Mouse (Mus musculus) ovary, postnatal 10 days (tissue): ENCODE measurements around the gene Nfix.

Experiments used
- DNase-seq: peaks from one replicate; pipeline ENCODE4 v3.0.0; 2022; ENCODE audit warnings: low spot score

Gene Nfix

DNA sequence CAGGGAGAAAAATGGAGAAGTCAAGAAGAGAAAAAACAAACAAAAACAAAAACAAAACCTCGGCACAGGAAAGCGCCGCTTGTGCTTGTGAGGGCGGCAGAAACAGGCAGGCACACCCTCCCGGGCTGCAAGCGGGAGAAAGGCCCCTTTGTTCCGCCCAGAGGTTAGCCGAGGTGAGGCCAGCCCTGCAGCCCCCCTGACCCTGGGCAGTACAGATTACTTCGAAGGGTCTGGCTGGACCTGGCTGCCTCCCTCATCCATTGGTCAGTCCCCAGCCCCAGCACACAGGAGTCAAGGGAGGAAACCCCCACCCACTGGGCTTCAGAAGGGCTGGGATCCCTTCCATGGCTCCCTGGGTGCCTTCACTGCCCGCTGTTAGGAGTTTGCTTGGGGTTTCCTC lies 61.9 kb downstream of the Nfix start:
- DNase-seq: no peak

DNA sequence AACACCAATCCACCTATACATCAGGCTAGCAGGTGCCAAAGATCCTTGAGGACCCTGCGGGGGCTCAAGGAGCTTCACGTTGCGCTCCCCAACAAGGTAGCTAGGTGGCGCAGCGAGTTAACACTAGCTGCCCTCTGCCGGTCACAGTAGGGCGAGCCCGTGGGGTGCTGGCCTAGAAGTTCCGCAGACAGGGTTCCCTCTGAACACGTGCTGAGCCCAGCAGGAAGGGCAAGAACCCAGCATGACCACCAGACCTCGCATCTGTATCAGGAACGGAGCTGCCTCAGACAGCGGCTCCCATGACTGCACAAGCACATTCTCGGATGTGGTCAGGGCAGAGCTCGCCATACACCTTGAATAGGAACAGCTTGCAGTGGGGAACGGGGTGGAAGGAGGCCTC lies 62.5 kb downstream of the Nfix start:
- DNase-seq: no peak

DNA sequence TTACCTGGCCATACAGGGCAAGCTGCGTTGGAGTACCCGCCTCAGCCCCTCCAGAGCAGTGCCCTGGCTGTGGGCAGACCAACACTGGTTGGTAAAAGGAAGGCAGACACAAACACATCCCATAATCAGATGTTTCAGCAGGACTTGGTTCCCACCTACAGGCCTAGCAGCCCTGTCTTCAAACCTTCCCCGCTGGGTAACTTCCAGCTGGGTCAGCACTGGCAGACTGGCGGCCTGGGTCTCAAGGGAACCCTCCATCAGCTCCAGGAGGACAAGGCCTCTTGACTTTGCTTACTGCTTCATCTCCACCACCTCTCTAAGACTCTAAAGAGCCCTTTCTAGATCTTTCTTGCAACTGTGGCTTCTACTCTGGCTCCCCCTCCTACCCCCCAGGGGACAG lies 63.6 kb downstream of the Nfix start:
- DNase-seq: no peak

DNA sequence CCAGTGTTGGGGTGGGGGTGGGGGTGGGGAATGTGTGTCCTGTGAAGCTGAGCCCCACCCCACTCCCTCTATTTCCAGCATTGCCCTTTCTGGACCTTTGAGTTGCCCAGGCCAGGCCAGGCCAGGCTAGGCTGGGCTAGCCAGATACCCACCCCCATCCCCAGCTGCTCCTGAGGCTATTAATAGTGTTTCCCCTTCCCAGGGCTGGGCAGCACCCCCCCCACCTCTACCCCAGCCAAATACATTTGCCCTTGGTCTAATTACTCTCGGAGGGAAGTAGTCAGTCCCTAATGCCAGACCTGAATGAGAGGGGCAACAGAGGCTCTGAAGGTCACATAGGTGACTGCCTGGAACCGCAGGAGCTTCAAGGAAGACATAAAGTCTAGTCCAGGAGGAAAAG lies 64.5 kb downstream of the Nfix start:
- DNase-seq: no peak

DNA sequence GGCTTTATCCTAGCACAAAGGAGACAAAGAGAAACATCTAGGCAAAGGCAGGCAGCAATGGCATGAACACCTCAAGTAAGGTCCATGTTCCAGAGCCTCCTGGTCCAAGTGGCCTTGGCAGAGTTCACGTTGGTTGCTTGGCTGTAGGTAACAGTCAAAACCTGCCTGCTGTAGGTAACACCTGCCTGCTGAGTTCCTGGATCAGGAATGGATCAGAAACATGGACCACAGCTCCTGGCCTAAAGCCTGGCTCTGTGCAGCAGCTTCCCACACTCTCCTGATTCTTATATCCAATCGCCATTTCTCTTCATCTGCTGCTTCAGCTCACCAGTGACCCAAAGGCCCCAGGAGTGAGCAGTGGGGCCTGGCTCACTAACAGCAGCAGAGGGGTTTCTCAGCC lies 65.5 kb downstream of the Nfix start:
- no peak for DNase-seq

DNA sequence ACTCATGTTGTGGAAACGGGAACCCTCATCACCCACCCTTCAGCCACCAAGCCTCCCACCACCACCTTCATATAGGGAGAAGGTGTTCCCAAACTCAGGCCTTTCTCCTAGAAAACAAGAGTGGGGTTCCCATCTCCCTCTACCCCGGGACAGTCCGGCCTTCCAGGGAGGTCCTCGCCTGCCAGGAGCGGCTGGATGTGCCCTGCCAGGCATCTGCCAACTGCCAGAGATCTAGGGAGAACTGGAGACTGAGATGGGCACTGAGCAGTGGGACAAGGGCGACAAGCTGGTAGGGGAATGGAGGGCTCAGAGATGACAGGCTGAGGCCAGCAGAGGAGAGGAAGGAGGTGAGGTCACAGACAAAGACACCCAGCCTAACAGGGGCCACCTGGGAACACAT lies 66.2 kb downstream of the Nfix start:
- DNase-seq: no peak

DNA sequence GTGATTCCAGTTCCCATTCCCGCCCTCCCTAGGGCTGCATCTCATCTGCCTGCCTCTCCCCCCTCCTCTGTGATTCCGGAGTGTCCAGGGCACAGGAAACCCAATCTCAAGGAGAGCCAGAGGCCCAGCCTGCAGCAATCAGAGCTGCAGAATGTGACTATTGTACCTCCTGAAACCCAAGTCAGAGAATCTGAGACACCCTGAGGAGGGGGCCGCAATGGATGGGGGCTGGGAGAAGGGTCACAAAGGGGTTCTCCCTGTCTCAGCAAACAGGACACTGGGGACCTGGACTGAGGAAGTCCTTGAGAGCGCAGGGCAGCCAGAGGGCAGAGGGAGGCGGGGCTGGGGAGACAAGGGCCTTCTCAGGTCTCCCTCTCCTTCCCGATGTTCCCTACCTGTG lies 67.1 kb downstream of the Nfix start:
- DNase-seq: no peak

DNA sequence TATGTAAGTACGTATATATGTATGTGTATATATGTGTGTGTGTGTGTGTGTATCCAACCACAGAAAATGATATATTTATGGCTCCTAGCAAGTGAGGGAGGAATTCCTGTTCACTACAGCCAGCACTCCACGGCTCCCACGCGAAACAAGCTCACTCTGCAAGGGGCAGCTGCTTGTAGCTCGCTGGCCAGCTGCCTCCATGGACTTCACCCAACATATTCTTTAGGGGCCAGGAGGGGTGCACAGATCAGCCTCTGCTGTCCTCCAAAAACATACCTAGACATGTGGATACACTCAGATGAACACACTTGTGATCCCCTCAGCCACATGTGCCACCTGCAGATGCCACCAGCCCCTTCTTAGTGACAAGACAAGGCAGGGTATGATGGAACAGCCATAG lies 67.6 kb downstream of the Nfix start:
- DNase-seq: no peak

DNA sequence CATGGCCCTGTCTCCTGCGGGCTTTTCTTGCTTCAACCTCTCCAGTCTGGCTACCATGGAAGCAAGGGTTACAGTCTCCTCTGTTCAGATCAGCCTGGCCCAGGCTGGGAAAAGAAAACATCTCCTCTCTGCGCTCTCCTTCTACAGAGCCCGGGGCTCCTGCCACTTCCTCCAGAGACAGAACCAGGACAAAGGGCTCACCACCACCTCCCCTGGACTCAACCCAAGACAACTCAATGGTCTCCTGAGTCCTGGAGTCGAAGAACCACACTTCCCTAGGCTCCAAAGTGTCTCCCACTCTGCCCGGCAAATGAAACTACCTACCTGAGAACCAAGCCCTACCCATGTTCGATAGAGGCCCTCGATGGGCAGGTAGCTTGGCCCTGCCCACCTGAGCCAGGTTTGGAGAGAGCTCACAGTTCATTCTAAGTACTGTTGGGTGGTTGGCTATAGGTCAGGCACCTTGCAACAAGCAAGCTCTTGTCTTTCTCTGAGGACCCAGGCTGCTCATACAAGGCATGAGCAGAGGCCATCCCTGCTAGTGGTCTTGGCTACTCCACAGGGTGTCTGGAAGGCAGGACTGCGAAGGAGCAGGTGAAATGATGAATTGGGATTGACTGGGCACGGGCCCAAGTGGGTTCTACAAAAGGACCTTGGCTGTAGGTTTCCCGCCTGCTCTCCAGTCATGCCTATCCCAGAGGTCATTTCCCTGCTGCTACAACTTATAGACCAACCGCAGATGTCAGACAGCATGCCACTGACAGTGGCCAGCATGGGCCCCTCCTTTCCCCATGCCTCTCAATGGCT lies 68.6 kb downstream of the Nfix start:
- no peak for DNase-seq

DNA sequence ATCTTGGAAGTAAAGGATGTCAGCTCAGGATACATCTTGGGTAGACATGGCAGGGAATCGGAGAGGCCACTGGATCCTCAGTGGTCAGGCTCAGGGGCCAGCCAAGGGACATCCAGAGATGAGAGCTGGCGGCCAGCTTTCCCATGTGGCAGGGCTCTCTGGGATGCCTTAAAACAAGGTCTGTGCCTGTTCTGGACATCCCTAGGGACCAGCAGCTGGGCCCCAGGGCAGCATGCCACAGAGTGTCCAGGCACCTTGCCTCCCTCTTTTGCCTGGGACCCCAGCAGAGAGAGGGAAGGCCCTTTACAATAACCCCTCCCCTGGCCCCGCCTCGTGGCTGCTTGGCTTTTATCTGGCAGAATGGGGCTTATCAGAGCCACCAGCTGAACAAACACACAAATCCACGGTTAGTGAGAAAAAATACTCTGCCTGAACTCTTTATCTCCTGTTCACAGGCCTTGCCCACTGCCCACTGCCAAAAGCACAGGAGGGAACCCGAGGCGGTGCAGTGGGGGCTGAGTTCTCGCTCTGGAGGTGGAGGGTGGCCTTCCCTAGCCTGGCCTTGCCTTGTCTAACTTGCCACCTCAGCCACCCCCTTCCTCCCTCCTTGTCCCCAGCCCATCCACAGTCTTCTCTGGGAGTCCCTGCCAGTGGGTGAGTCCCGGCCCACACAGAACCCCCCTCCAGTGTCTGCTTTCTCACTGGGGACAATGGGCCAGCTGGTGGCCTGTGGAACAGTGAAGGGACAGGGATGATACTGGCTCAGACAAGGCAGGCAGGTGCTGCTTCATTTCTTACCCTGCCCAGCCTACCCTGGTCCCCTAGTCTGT lies 69.4 kb downstream of the Nfix start:
- DNase-seq: no peak

DNA sequence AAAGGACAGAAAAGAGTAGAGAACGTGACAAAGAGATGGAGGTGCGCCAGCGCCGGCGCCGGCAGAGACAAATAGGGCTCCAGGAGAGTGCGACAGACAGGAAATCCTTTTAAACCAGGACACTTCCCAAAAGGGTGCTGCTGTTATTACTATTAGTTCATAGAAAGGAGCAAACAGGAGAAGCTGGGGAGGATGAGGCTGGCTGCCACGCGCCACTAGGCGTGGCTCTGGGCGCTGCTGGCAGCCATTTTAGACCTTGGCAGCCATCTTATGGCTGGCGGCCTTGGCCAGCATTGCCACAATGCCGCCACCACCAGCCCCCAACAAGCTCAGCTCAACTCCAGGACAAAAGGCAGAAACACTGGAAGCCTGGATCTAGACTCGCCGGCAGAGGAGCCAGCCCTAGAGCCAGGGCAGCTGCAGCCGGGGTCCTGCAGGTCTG lies 70.2 kb downstream of the Nfix start:
- DNase-seq: no peak

DNA sequence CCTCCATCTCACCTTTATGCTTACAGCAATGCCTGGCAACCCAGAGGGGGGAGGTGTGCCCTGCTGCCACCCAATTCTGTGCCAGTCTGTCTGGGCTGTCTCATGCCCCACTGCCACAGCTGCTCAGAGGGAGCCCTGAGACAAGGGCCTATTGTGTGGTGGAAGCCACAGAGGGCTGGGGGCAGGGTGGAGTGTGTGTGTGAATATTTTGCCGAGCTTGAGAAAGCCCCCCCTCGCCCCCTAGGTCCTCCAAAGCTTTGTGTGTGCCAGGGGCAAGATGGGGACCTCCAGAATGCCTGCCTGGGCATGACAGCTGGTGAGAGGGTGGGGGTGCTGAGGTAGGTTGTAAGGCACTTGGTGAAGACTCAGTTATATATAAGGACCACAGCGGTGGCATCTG lies 71.7 kb downstream of the Nfix start:
- no peak for DNase-seq

DNA sequence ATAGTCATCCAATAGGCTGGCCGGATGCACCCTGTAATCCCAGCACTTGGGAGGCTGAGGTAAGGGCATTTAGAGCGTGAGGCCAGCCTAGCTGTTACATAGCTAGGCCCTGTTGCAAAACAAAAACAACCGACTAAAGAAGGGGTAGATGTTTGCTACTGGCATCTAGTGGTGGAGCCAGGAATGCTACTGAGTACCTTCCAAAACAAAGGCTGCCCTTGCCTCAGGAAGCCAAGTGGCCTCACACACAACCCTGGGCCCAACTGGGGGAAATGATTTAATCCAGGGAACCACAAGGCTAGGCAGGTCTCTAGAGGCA lies 74.2 kb downstream of the Nfix start:
- DNase-seq: no peak

DNA sequence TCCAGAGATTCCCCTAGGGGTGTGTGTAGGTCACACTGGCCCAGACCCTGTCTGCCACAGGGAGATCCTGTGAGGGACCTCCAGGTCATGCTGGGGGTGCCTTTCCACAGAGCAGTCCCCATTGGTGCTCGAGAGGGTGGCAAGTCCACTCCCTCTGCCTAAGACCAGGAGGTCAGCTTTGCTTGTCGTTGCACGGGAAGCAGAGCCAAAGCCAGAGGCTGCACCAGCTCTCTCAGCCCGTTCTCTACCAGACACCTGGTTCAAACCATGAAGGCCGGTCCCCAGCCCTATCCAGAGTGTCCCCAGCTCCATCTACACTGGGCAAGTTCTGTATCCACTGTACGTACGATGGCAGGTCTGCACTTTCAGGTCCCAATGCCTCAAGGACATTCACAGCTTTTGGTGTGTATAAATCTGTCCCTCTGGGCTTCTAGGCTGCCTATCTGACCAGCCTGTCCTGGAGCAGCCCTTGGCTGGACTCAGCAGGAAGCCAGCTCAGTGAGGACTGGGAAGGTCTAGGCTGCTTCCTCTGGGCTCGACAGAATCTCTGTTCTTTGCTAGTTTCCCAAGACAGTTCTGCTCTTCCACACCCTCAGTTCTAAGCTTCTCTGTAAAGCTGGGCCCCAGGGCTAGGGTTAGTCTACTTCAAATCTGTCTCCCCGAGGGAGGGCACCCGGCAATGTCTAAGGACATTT lies 74.8 kb downstream of the Nfix start:
- no peak for DNase-seq

DNA sequence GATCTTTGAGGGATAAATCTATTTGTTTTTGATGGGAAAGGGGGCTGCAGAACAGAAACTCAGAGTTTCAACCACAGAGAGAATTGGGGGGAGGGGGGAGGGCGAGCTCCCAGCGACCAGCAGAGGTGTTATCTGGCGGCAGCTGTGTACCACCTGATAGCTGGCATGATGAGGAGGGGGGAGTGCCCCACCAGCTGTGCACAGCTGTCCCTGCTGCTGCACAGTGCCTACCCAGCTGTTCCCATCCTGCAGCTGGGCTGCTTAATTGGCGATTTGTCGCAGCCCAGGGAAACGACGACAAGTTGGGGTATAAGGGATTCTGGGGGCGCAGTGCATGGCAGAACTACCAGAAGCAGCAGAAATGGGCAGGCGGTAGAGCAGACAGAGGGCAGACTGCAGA lies 75.5 kb downstream of the Nfix start:
- DNase-seq: no peak

DNA sequence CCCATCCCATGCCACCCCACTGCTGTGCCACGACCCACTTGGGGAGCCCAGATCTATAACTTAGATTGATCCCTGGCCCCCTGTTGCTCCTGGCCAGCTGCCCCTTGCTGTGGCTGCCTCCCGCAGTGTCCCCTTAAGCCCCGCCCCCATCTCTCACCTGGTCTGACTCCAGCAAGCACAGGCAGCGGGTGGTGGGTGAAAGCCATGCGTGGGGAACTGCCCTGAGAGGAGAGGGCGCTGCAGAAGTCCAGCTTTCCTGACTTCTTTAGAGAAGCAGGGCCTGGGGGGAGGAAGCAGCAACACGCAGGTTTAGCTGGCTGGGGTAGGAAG lies 76.6 kb downstream of the Nfix start:
- no peak for DNase-seq

DNA sequence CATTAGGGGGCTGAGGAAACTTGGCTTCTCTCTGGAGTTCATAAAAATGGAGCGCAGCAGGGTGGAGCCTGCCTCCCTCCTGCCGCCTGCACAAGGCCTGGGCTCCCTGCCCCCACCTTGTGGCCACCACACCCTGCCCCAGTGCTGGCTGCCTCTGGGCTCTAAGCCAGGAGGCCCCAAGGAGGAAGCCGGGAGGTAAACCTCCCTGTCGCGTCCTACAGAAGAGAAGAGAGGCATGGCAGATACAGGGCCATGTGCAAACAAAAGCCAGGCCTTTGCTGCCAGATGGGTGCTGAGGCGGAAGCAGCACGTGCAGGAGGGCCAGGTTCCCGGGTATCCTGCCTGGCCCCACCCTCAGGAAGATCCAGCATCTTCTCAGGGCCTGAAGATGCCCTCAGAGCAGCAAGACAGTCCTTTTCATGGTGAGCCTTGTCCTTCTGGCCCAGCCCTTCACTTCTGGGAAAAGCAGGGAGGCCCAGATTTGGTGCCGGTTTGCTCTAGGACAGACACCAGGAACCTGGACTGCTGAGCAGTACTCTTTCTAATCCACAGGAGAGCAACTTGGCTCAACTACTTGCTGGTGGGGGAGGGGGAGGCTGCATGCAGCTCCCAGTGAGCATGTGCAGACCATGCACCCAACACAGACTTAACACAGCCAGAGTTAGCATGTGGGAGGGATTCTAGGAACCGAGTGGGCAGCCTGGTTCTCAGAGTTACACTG lies 77.1 kb downstream of the Nfix start, which contains the start of gene G430095P16Rik:
G430095P16Rik (plus strand) TSS at position 158 of the 721 bp plus-strand sequence.
- DNase-seq: no peak

DNA sequence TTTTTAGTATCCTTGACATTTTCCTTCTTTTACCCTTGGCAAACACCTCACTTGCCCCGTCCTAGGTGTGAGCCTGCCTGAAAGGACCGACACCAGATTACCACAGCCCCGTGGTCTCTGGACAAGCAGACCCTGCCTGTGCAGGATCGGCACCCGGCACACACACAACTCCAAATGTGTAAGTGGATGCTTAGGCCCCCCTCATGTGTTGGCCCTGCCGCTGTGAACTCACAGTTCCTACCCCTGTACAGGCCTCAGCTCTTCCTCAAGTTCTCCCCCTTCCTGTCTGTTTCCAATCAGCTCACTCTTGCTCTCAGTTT lies 77.7 kb downstream of the Nfix start:
- DNase-seq: no peak

DNA sequence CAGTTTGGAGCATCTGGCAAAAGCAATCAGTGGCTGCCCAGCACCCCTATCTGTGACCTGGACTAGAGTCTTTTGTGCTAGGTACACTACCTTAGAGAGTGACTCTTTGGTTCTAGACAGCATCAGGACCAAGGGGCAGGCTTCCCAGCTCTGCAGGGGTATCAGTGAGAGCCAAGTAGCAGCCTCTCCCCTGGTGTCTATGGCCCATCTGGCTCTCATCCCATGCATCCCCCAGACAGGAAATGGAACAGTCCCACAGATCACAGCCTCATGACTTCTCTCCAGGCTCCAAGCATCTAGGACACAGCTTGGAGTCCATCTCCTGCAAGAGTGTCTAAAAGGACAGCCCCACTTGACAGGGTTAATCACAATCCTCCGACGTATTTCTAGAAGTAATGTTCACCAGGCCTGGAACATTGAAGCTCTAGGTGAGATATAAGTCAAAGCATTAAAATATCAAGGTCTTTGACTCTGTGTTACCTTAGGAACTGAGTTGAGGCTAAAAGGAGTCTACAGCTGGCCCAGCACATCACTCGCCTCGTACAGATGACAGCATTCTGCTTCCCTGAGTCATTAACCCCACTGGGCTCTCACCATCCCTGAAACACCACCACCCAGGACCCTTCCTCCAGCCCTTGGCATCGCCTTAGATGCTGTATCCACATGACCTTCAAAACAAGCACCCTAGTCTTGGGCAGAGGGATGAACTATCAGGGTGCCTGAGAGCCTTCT lies 81.0 kb downstream of the Nfix start:
- no peak for DNase-seq

DNA sequence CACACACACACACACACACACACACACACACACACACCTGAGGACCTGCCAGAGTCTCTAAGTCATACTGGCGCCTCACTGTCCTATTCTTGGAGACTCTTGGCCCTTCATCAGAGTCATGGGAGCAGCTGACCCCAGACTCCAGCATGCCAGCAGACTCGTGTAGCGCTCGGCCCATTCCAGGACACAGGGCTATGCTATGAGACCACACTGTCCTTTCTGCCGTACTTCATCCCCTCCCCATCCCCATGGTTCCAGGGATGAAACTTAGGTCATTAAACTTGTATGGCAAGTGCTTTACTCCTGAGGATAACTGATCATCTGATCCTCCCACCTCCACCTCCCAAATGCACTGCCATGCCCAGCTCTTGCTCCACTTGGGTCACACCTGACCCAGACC lies 81.7 kb downstream of the Nfix start:
- no peak for DNase-seq

DNA sequence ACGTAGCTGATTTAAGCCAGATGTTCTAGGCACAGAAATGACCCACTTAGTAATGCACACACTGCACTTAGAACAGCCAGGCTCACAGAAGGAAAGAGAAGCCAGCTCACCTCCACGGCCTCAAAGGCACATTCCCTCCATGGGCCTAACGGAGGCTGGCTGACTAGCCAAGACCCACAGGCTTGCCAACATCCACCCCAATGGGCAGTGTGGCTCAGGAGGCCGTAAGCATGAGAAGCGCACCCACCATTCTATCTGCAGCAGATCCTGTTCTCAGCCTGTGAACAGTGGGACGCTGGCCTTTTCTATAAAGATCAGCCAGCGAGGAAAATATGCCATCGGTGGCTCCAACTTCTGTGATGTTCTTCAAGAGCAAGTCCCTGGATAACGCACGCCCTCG lies 83.4 kb downstream of the Nfix start:
- no peak for DNase-seq

DNA sequence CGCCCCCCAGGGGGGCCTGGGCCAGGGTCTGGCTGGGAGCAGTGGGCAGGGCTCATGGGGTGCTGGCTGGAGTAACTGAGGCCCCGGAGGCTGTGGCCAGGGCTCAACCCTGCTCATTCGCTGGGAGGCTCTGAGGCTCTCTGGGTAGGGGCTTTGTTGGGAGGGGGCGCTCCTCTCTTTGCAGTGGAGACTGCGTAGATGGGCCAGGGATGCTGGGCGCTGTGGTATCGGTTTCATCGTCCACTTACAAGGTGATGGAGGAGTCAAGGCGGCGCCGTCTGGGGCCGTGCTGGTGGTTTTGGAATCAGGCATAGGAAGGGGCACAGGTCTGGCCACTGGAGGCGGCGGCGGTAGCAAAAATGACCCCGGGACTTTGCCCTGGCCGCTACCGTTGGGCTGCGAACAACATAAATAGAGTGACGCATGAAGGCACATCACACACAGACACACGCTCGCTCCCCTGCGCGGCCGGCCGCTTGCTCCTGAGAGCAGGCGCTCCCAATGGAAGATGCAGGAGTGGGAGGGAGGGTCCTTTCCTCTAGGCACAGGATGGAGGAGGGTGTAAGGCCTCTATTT lies 84.2 kb downstream of the Nfix start:
- DNase-seq: no peak
